Mouse (Mus musculus): ENCODE data around the gene Mymk.

GRCm38 (mm10) chr2:27120241-27120641 lies 48.3 kb upstream of the Mymk start:
- TF ChIP-seq CTCF (IDR thresholded peaks at IDR 0.05; ENCODE audit: low read depth, low read length) (no peak), POLR2A (IDR thresholded peaks at IDR 0.05; ENCODE audit: extremely low read depth, insufficient read depth, low read length) (no peak)
